Mouse (Mus musculus): ENCODE measurements around the gene Masp1. TPM values are rescaled to one million over a fixed set of nuclear protein-coding genes. Genes with fewer than 3 reads are reported as not detected.

Masp1 gene
- polyA plus RNA-seq, 1 experiment, result 0.12 TPM

GRCm38 (mm10) chr16:23496245-23496924 lies 24.2 kb downstream of the Masp1 start:
- 77% methylated on average over 8 of the region's 8 CpGs for WGBS
- DNase-seq (ENCODE audit: low read depth in 1 of 2, low spot score in 2 of 2), result no peak
- no peaks in the 10 kb centered on the region for H3K36me3 ChIP-seq (ENCODE audit: control insufficient read depth, insufficient read depth, low read length)
- no peak overlapping the region for H3K27ac ChIP-seq (ENCODE audit: insufficient read depth, low read length)
- TF ChIP-seq POLR2A (IDR thresholded peaks at IDR 0.05; ENCODE audit: low read depth, low read length) (no peak), CTCF (IDR thresholded peaks at IDR 0.05; ENCODE audit: extremely low read depth, insufficient read depth, insufficient read length, insufficient replicate concordance) (no peak)
- no peak overlapping the region for H3K4me3 ChIP-seq (ENCODE audit: extremely low read depth, insufficient read depth, insufficient read length)
- H3K4me1 ChIP-seq (ENCODE audit: control insufficient read depth, insufficient read depth, insufficient read length), result no peaks in the 10 kb centered on the region
- H3K27me3 ChIP-seq (ENCODE audit: control insufficient read depth, insufficient read depth, low read length), result no peaks in the 10 kb centered on the region

GRCm38 (mm10) chr16:23492783-23493182 lies 27.8 kb downstream of the Masp1 start:
- H3K4me1 ChIP-seq (ENCODE audit: control insufficient read depth, insufficient read depth, insufficient read length), result no peaks in the 10 kb centered on the region
- H3K36me3 ChIP-seq (ENCODE audit: control insufficient read depth, insufficient read depth, low read length), result no peaks in the 10 kb centered on the region
- WGBS, result 61% methylated on average over 4 of the region's 4 CpGs
- DNase-seq (ENCODE audit: low read depth in 1 of 2, low spot score in 2 of 2), result no peak
- H3K27ac ChIP-seq (ENCODE audit: insufficient read depth, low read length), result no peak overlapping the region
- H3K4me3 ChIP-seq (ENCODE audit: extremely low read depth, insufficient read depth, insufficient read length), result no peak overlapping the region
- H3K27me3 ChIP-seq (ENCODE audit: control insufficient read depth, insufficient read depth, low read length), result no peaks in the 10 kb centered on the region
- TF ChIP-seq POLR2A (IDR thresholded peaks at IDR 0.05; ENCODE audit: low read depth, low read length) (no peak), CTCF (IDR thresholded peaks at IDR 0.05; ENCODE audit: extremely low read depth, insufficient read depth, insufficient read length, insufficient replicate concordance) (no peak)

GRCm38 (mm10) chr16:23483292-23483691 lies 37.3 kb downstream of the Masp1 start:
- 94% methylated on average over 10 of the region's 10 CpGs for WGBS
- TF ChIP-seq POLR2A (IDR thresholded peaks at IDR 0.05; ENCODE audit: low read depth, low read length) (no peak), CTCF (IDR thresholded peaks at IDR 0.05; ENCODE audit: extremely low read depth, insufficient read depth, insufficient read length, insufficient replicate concordance) (no peak)
- no peaks in the 10 kb centered on the region for H3K4me1 ChIP-seq (ENCODE audit: control insufficient read depth, insufficient read depth, insufficient read length)
- H3K36me3 ChIP-seq (ENCODE audit: control insufficient read depth, insufficient read depth, low read length), result no peaks in the 10 kb centered on the region
- no peak overlapping the region for H3K27ac ChIP-seq (ENCODE audit: insufficient read depth, low read length)
- DNase-seq (ENCODE audit: low read depth in 1 of 2, low spot score in 2 of 2), result no peak
- H3K27me3 ChIP-seq (ENCODE audit: control insufficient read depth, insufficient read depth, low read length), result no peaks in the 10 kb centered on the region
- H3K4me3 ChIP-seq (ENCODE audit: extremely low read depth, insufficient read depth, insufficient read length), result no peak overlapping the region

- no peaks in the 10 kb centered on the region for H3K4me1 ChIP-seq (ENCODE audit: control insufficient read depth, insufficient read depth, insufficient read length)
- H3K27ac ChIP-seq (ENCODE audit: insufficient read depth, low read length), result no peak overlapping the region
- TF ChIP-seq CTCF (IDR thresholded peaks at IDR 0.05; ENCODE audit: extremely low read depth, insufficient read depth, insufficient read length, insufficient replicate concordance), result no peak
- TF ChIP-seq POLR2A (IDR thresholded peaks at IDR 0.05; ENCODE audit: low read depth, low read length), result no peak
- H3K27me3 ChIP-seq (ENCODE audit: control insufficient read depth, insufficient read depth, low read length), result no peaks in the 10 kb centered on the region
- no peak for DNase-seq (ENCODE audit: low read depth in 1 of 2, low spot score in 2 of 2)
- 93% methylated on average over 12 of the region's 12 CpGs for WGBS
- H3K36me3 ChIP-seq (ENCODE audit: control insufficient read depth, insufficient read depth, low read length), result no peaks in the 10 kb centered on the region
- no peak overlapping the region for H3K4me3 ChIP-seq (ENCODE audit: extremely low read depth, insufficient read depth, insufficient read length)
These were observed 37.8 kb downstream of the Masp1 start for GRCm38 (mm10) chr16:23482846-23483245.

- 94% methylated on average over 3 of the region's 3 CpGs for WGBS
- TF ChIP-seq CTCF (IDR thresholded peaks at IDR 0.05; ENCODE audit: extremely low read depth, insufficient read depth, insufficient read length, insufficient replicate concordance) (no peak), POLR2A (IDR thresholded peaks at IDR 0.05; ENCODE audit: low read depth, low read length) (no peak)
- H3K4me3 ChIP-seq (ENCODE audit: extremely low read depth, insufficient read depth, insufficient read length), result no peak overlapping the region
- no peaks in the 10 kb centered on the region for H3K4me1 ChIP-seq (ENCODE audit: control insufficient read depth, insufficient read depth, insufficient read length)
- H3K27me3 ChIP-seq (ENCODE audit: control insufficient read depth, insufficient read depth, low read length), result no peaks in the 10 kb centered on the region
- DNase-seq (ENCODE audit: low read depth in 1 of 2, low spot score in 2 of 2), result no peak
- no peak overlapping the region for H3K27ac ChIP-seq (ENCODE audit: insufficient read depth, low read length)
- no peaks in the 10 kb centered on the region for H3K36me3 ChIP-seq (ENCODE audit: control insufficient read depth, insufficient read depth, low read length)
These were observed 38.4 kb downstream of the Masp1 start for GRCm38 (mm10) chr16:23482218-23482617.

GRCm38 (mm10) chr16:23479872-23480603 lies 40.6 kb downstream of the Masp1 start:
- TF ChIP-seq CTCF (IDR thresholded peaks at IDR 0.05; ENCODE audit: extremely low read depth, insufficient read depth, insufficient read length, insufficient replicate concordance) (no peak), POLR2A (IDR thresholded peaks at IDR 0.05; ENCODE audit: low read depth, low read length) (no peak)
- DNase-seq (ENCODE audit: low read depth in 1 of 2, low spot score in 2 of 2), result no peak
- Histone ChIP-seq H3K27ac (ENCODE audit: insufficient read depth, low read length) (no peak overlapping the region), H3K27me3 (ENCODE audit: control insufficient read depth, insufficient read depth, low read length) (no peaks in the 10 kb centered on the region), H3K36me3 (ENCODE audit: control insufficient read depth, insufficient read depth, low read length) (no peaks in the 10 kb centered on the region), H3K4me3 (ENCODE audit: extremely low read depth, insufficient read depth, insufficient read length) (no peak overlapping the region), H3K4me1 (ENCODE audit: control insufficient read depth, insufficient read depth, insufficient read length) (no peaks in the 10 kb centered on the region)
- 84% methylated on average over 7 of the region's 7 CpGs for WGBS

- H3K4me1 ChIP-seq (ENCODE audit: control insufficient read depth, insufficient read depth, insufficient read length), result no peaks in the 10 kb centered on the region
- no peak overlapping the region for H3K27ac ChIP-seq (ENCODE audit: insufficient read depth, low read length)
- H3K36me3 ChIP-seq (ENCODE audit: control insufficient read depth, insufficient read depth, low read length), result no peaks in the 10 kb centered on the region
- no peak for DNase-seq (ENCODE audit: low read depth in 1 of 2, low spot score in 2 of 2)
- no peaks in the 10 kb centered on the region for H3K27me3 ChIP-seq (ENCODE audit: control insufficient read depth, insufficient read depth, low read length)
- TF ChIP-seq CTCF (IDR thresholded peaks at IDR 0.05; ENCODE audit: extremely low read depth, insufficient read depth, insufficient read length, insufficient replicate concordance), result no peak
- TF ChIP-seq POLR2A (IDR thresholded peaks at IDR 0.05; ENCODE audit: low read depth, low read length), result no peak
- no peak overlapping the region for H3K4me3 ChIP-seq (ENCODE audit: extremely low read depth, insufficient read depth, insufficient read length)
These were observed 44.0 kb downstream of the Masp1 start for GRCm38 (mm10) chr16:23476598-23476997.

Data from spleen, adult 2 months (tissue).